Mouse (Mus musculus) bone marrow, adult 2 months (tissue): ENCODE results near the gene Nop58. TPM values are rescaled to one million over a fixed set of nuclear protein-coding genes. Genes with fewer than 3 reads are reported as not detected.

Source experiments
- H3K27ac ChIP-seq: fragments of 200-500 bp; 2 replicates; pipeline ENCODE4 v1.5.1; 2012; ENCODE audit warnings: low read depth, mild to moderate bottlenecking, control low read depth, inconsistent platforms, low read length; ENCODE audit not compliant: control insufficient read depth, poor library complexity, insufficient read depth
- H3K4me1 ChIP-seq: fragments of 200-500 bp; 2 replicates; pipeline ENCODE4 v1.6.1; 2011; ENCODE audit warnings: low read length; ENCODE audit not compliant: control insufficient read depth, insufficient read depth
- H3K4me3 ChIP-seq: fragments of 200-500 bp; replicated peaks from 2 replicates; pipeline ENCODE3; 2011; ENCODE audit warnings: mild to moderate bottlenecking, low read depth, low read length, control low read depth; ENCODE audit not compliant: control insufficient read depth
- CTCF ChIP-seq: fragments of 200-500 bp; IDR thresholded peaks from 2 replicates; pipeline ENCODE4 v1.5.1; 2011; ENCODE audit warnings: low read length, control low read depth; ENCODE audit not compliant: control insufficient read depth, insufficient read depth
- POLR2A ChIP-seq: fragments of 200-500 bp; IDR thresholded peaks from 2 replicates; pipeline ENCODE4 v1.6.1; 2011; ENCODE audit warnings: low read depth, mild to moderate bottlenecking, control low read depth, low read length, borderline replicate concordance; ENCODE audit not compliant: control insufficient read depth
- WGBS: fragments of 180-500 bp; shearing (Covaris S2); methylation state at CpG from one replicate; pipeline ENCODE4 v1.1.7; 2018; 5-methylcytosine and 5-hydroxymethylcytosine counted together
- polyA plus RNA-seq: library from polyadenylated mRNA; stranded (reverse); fragments of >200 nt; gene quantifications from 2 replicates; pipeline ENCODE4 v1.2.4, GENCODE M21; 2011; ENCODE audit warnings: low replicate concordance; ENCODE audit not compliant: missing spikeins, insufficient read depth, insufficient read length

Nop58 gene
- polyA plus RNA-seq, 1 experiment: 150 TPM

DNA sequence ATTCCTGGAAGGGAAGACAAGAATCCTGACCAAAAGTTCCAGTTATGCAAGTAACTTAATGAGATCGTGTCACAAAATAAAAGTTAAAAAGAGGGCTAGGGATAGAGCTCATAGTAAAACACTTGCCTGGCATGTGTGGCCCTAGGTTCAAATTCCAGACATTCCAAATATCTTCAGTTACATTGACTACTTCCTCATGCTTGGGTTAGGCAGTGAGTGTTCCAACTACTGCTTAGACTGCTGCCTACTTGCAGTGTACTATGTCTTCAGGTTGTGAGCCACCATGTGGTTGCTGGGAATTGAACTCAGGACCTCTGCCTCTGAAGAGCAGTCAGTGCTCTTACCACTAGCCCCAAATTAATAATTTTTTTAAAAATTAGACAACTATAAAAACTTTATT, 2.7 kb downstream of the Nop58 start:
- 22% methylated on average over 1 of the region's 1 CpGs for WGBS
- no peak overlapping the region for H3K27ac ChIP-seq
- TF ChIP-seq POLR2A: no peak
- TF ChIP-seq CTCF: no peak
- no peaks in the 10 kb centered on the region; the same call in 1 of the 2 replicates for H3K4me1 ChIP-seq
- no peak overlapping the region for H3K4me3 ChIP-seq

DNA sequence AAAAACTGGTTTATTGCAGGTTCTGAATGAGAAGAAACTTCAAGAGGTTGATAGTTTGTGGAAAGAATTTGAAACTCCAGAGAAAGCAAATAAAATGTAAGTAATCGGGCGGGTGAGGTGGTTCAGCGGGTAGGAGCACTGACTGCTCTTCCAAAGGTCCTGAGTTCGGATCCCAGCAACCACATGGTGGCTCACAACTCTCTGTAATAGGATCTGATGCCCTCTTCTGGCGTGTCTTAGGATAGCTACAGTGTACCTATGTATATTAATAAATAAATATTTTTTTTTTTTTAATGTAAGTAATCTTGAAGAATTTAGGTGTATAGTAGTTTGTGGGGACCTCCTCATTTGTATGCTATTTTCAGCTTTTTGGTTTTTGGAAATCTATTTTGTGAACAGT, 5.7 kb downstream of the Nop58 start:
- Histone ChIP-seq H3K27ac (no peak overlapping the region), H3K4me1 (no peaks in the 10 kb centered on the region; the same call in 1 of the 2 replicates), H3K4me3 (no peak overlapping the region)
- TF ChIP-seq POLR2A (no peak), CTCF (no peak)
- WGBS: 78% methylated on average over 5 of the region's 5 CpGs

GRCm38 (mm10) chr1:59697751-59698150, 13.0 kb downstream of the Nop58 start:
- no peak overlapping the region for H3K27ac ChIP-seq
- 82% methylated on average over 5 of the region's 5 CpGs for WGBS
- no peak for TF ChIP-seq CTCF
- H3K4me1 ChIP-seq: no peaks in the 10 kb centered on the region
- no peak overlapping the region for H3K4me3 ChIP-seq

- Histone ChIP-seq H3K4me1 (no peaks in the 10 kb centered on the region), H3K27ac (no peak overlapping the region), H3K4me3 (no peak overlapping the region)
- 86% methylated on average over 3 of the region's 3 CpGs for WGBS
- TF ChIP-seq CTCF (no peak), POLR2A (no peak)
These were observed 13.4 kb downstream of the Nop58 start for GRCm38 (mm10) chr1:59698207-59698606.

- TF ChIP-seq POLR2A: no peak
- no peak for TF ChIP-seq CTCF
- Histone ChIP-seq H3K4me1 (no peaks in the 10 kb centered on the region), H3K4me3 (no peak overlapping the region), H3K27ac (no peak overlapping the region)
- WGBS: 96% methylated on average over 1 of the region's 1 CpGs
These were observed 17.0 kb downstream of the Nop58 start for GRCm38 (mm10) chr1:59701766-59702165.

- TF ChIP-seq CTCF (no peak), POLR2A (no peak)
- 20% methylated on average over 4 of the region's 4 CpGs for WGBS
- H3K27ac ChIP-seq: no peak overlapping the region
These were observed 35.1 kb downstream of the Nop58 start for GRCm38 (mm10) chr1:59719900-59720299.

GRCm38 (mm10) chr1:59725661-59726060, 40.9 kb downstream of the Nop58 start:
- WGBS: 59% methylated on average over 4 of the region's 4 CpGs
- no peak overlapping the region for H3K27ac ChIP-seq

More at GRCm38 (mm10) chr1:59719900-59720299, 35.1 kb downstream of the Nop58 start:
- Histone ChIP-seq H3K4me1 (no peaks in the 10 kb centered on the region), H3K4me3 (no peak overlapping the region)

DNA sequence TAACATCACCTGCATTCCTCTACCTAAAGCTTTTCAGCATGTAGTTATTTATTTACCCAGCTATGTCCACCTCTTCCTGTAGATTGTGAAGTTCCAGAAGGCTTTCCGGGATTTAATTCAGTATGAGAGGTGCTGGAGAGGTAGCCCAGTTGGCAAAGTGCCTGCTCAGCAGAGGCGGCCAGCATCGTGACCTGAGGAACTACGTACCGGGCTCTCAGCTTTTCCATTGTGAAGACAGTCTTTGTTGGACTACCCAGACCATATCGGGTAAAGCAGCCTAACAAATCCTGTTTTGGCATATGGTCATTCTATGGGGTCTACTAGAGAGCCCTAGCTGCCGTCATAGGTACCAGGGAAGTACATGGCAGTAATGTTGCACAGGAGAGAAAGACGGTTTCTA, 45.3 kb downstream of the Nop58 start:
- H3K4me3 ChIP-seq: no peak overlapping the region
- H3K27ac ChIP-seq: no peak overlapping the region
- no peaks in the 10 kb centered on the region for H3K4me1 ChIP-seq
- TF ChIP-seq POLR2A (no peak), CTCF (no peak)
- 86% methylated on average over 8 of the region's 8 CpGs for WGBS

More at GRCm38 (mm10) chr1:59725661-59726060, 40.9 kb downstream of the Nop58 start:
- no peaks in the 10 kb centered on the region for H3K4me1 ChIP-seq
- no peak overlapping the region for H3K4me3 ChIP-seq
- TF ChIP-seq CTCF (no peak), POLR2A (no peak)

DNA sequence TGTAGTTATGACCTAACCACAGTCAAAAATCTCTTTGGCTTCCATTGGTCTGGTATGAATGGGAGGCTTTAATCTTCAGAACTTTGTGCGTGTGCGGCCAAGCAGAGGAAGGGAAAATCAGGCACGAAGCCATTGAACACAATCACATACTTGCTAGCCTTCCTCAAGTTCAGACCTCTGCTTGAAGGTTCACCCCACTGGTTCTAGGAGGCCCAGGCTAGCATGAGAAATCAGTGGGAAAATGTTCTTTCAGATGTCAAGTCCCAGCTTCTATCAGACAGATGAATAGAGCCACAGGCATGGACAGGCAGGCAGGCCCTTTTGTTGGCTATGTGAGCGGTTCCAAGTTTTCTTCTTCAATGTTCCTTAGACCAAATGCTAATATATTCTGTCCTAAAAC, 46.0 kb downstream of the Nop58 start:
- H3K27ac ChIP-seq: no peak overlapping the region
- WGBS: 88% methylated on average over 4 of the region's 4 CpGs
- H3K4me1 ChIP-seq: no peaks in the 10 kb centered on the region
- TF ChIP-seq CTCF (no peak), POLR2A (no peak)
- no peak overlapping the region for H3K4me3 ChIP-seq
